Mouse (Mus musculus): Measurements from ENCODE around the gene Adgrg5. TPM values are rescaled to one million over a fixed set of nuclear protein-coding genes. Genes with fewer than 3 reads are reported as not detected.

Adgrg5 gene
- total RNA-seq, 2 experiments from 2014 or later = 0.22 to 0.50 TPM

- intact Hi-C loops (cut with DNase I) = loop anchor here (10.0 kb wide), 1 partner anchor 312 kb away; the partner anchor contains the start of genes Fam192a and Rspry1
- DNase-seq = no peak
These were observed 7.1 kb upstream of the Adgrg5 start for GRCm38 (mm10) chr8:94916311-94916959.

GRCm38 (mm10) chr8:94916960-94917324 is 6.6 kb upstream of the Adgrg5 start:
- intact Hi-C loops (cut with DNase I) = loop anchor here (10.0 kb wide), 1 partner anchor 312 kb away; the partner anchor contains the start of genes Fam192a and Rspry1
- DNase-seq = no peak

- intact Hi-C loops (cut with DNase I) = loop anchor here (10.0 kb wide), 1 partner anchor 313 kb away; the partner anchor contains the start of genes Fam192a and Rspry1
- DNase-seq = peak; percentile 96 to 98
These were observed 6.1 kb upstream of the Adgrg5 start for GRCm38 (mm10) chr8:94917352-94917751.

- intact Hi-C loops (cut with DNase I) = loop anchor here (10.0 kb wide), 1 partner anchor 313 kb away; the partner anchor contains the start of genes Fam192a and Rspry1
- DNase-seq = peak; percentile 80 to 83
These were observed 5.5 kb upstream of the Adgrg5 start, which contains the start of gene Ccdc102a for GRCm38 (mm10) chr8:94917851-94918495. TSS of gene Ccdc102a (minus strand) at chr8:94918098.

- no peak for DNase-seq
- intact Hi-C loops (cut with DNase I) = loop anchor here (10.0 kb wide), 1 partner anchor 314 kb away; the partner anchor contains the start of genes Fam192a and Rspry1
These were observed 4.2 kb upstream of the Adgrg5 start for GRCm38 (mm10) chr8:94919256-94919655.

- DNase-seq = no peak
- intact Hi-C loops (cut with DNase I) = no loop called here
These were observed 1.3 kb upstream of the Adgrg5 start for GRCm38 (mm10) chr8:94922176-94922575.

- intact Hi-C loops (cut with DNase I) = no loop called here
- peak; percentile 41 to 47 for DNase-seq
These were observed 892 bp upstream of the Adgrg5 start for GRCm38 (mm10) chr8:94922602-94923001.

GRCm38 (mm10) chr8:94928227-94928626 is 4.7 kb downstream of the Adgrg5 start:
- no peak for DNase-seq
- intact Hi-C loops (cut with DNase I) = no loop called here

- intact Hi-C loops (cut with DNase I) = no loop called here
- no peak for DNase-seq
These were observed 10.4 kb downstream of the Adgrg5 start for GRCm38 (mm10) chr8:94933918-94934317.

- no peak for DNase-seq
- intact Hi-C loops (cut with DNase I) = no loop called here
These were observed 11.7 kb downstream of the Adgrg5 start for GRCm38 (mm10) chr8:94935172-94935571.

GRCm38 (mm10) chr8:94942566-94942965 is 19.1 kb downstream of the Adgrg5 start:
- intact Hi-C loops (cut with DNase I) = loop anchor here (5.0 kb wide), 1 partner anchor 260 kb away; the partner anchor contains the start of gene Kifc3

GRCm38 (mm10) chr8:94945185-94945584 is 21.7 kb downstream of the Adgrg5 start:
- intact Hi-C loops (cut with DNase I) = loop anchor here (5.0 kb wide), 1 partner anchor 132 kb away; no protein-coding TSS in a partner anchor
- DNase-seq = no peak

More at GRCm38 (mm10) chr8:94942566-94942965, 19.1 kb downstream of the Adgrg5 start:
- DNase-seq = peak; percentile 72 to 77

GRCm38 (mm10) chr8:94948421-94948820 is 24.9 kb downstream of the Adgrg5 start:
- no peak for DNase-seq
- intact Hi-C loops (cut with DNase I) = loop anchor here (5.0 kb wide), 1 partner anchor 129 kb away; no protein-coding TSS in a partner anchor

- intact Hi-C loops (cut with DNase I) = loop anchor here (5.0 kb wide), 1 partner anchor 128 kb away; no protein-coding TSS in a partner anchor
- no peak for DNase-seq
These were observed 25.5 kb downstream of the Adgrg5 start for GRCm38 (mm10) chr8:94949010-94949409.

GRCm38 (mm10) chr8:94950046-94950445 is 26.6 kb downstream of the Adgrg5 start:
- intact Hi-C loops (cut with DNase I) = loop anchor here (1.0 kb wide), 1 partner anchor 51 kb away; no protein-coding TSS in a partner anchor
- DNase-seq = peak; percentile 73 to 83

GRCm38 (mm10) chr8:94950458-94950857 is 27.0 kb downstream of the Adgrg5 start:
- DNase-seq = no peak
- intact Hi-C loops (cut with DNase I) = loop anchor here (1.0 kb wide), 1 partner anchor 51 kb away; no protein-coding TSS in a partner anchor

- intact Hi-C loops (cut with DNase I) = no loop called here
These were observed 28.6 kb downstream of the Adgrg5 start for GRCm38 (mm10) chr8:94952086-94952485.

GRCm38 (mm10) chr8:94953624-94954367 is 30.3 kb downstream of the Adgrg5 start:
- no peak for DNase-seq

More at GRCm38 (mm10) chr8:94952086-94952485, 28.6 kb downstream of the Adgrg5 start:
- DNase-seq = no peak

GRCm38 (mm10) chr8:94954368-94954737 is 30.9 kb downstream of the Adgrg5 start:
- DNase-seq = peak in 1 of 2 experiments; percentile 47
- intact Hi-C loops (cut with DNase I) = no loop called here

More at GRCm38 (mm10) chr8:94953624-94954367, 30.3 kb downstream of the Adgrg5 start:
- intact Hi-C loops (cut with DNase I) = no loop called here
